Mouse (Mus musculus) hindbrain, embryonic 12.5 days (tissue): ENCODE measurements around the gene Cpz. TPM values are rescaled to one million over a fixed set of nuclear protein-coding genes. Genes with fewer than 3 reads are reported as not detected.
A peak's percentile ranks its signal among the peaks of the same experiment; 100 is the strongest.

Experiments
- ATAC-seq: fragments of 200-750 bp; cut with Nextera tagmentation; 2 replicates; pipeline ENCODE4 v1.8.0; 2017; ENCODE audit warnings: moderate TSS enrichment; ENCODE audit not compliant: low FRiP score
- H3K27ac ChIP-seq: fragments of 300-500 bp; sonication (generic); 2 replicates; pipeline ENCODE4 v1.5.1; 2016; ENCODE audit warnings: mild to moderate bottlenecking
- H3K27me3 ChIP-seq: fragments of 300-500 bp; sonication (generic); 2 replicates; pipeline ENCODE4 v1.6.1; 2016; ENCODE audit warnings: mild to moderate bottlenecking
- H3K36me3 ChIP-seq: fragments of 300-500 bp; sonication (generic); 2 replicates; pipeline ENCODE4 v1.6.1; 2016; ENCODE audit warnings: mild to moderate bottlenecking
- H3K4me1 ChIP-seq: fragments of 300-500 bp; sonication (generic); 2 replicates; pipeline ENCODE4 v1.6.1; 2016
- H3K4me2 ChIP-seq: fragments of 300-500 bp; sonication (generic); replicated peaks from 2 replicates; pipeline ENCODE4 v1.6.1; 2016; ENCODE audit warnings: mild to moderate bottlenecking
- H3K4me3 ChIP-seq: fragments of 300-500 bp; sonication (generic); 2 replicates; pipeline ENCODE4 v1.5.1; 2016; ENCODE audit warnings: mild to moderate bottlenecking
- H3K9ac ChIP-seq: fragments of 300-500 bp; sonication (generic); 2 replicates; pipeline ENCODE4 v1.6.1; 2016; ENCODE audit warnings: mild to moderate bottlenecking, moderate library complexity
- H3K9me3 ChIP-seq: fragments of 300-500 bp; sonication (generic); replicated peaks from 2 replicates; pipeline ENCODE4 v1.6.1; 2016; ENCODE audit warnings: mild to moderate bottlenecking
- WGBS: fragments of 180-500 bp; shearing (Covaris S2); methylation state at CpG from one replicate; pipeline ENCODE4 v1.1.7; 2016; 5-methylcytosine and 5-hydroxymethylcytosine counted together
- polyA plus RNA-seq: library from polyadenylated mRNA; unstranded; fragments of >200 nt; fragmentation: Nextera tagmentation; extraction: Ambion mirVana; gene quantifications from 2 replicates; pipeline ENCODE4 v1.2.1, GENCODE M21; 2016

Cpz gene
- polyA plus RNA-seq, 1 experiment from 2014 or later, result 6.4 TPM

DNA sequence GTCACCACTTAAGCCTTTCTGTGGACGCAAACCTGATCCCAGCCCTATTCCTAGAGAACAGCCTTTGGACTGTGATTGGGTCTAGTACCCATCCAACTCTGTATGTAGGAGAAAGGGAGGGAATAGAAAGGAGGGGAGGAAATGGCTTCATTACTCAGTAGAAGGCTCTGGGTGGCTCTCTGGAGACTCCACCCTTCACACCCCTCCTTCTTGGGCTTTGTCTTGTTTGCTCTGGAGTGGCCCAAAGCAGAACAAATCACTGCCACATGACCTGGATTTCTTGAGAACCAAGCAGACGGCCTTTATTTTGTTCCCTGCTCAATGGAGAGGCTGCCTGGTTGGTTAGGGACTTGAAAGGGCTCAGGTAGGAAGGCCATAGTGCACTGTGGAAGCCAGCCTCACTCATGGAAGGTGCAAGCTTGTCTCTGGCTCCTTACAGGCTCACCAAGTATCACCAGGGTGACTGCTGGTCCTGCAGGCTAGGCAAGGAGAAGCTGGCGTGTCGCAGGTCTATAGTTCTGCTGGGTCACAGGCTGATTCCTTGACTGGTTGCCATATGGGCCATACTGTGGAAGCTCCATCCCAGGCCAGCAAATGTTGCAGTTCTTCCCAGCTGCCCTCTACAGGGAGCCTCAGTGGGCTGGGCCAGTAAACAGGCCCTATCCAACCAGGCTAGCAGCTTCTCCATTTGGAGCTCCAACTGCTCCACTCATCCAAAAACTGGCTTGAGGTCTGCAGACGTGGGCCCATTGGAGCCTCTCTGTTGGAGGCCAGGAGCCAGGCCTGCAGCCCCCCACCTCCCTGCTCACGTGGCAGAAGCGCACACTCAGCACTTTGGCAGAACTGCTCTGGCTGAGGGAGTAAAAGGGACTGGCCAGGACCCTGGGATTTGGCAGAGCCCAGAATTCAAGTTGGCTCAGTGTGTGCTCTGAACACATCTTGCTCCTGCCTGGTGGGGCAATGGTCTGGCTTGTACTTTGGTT is 26.6 kb upstream of the Cpz start:
- Histone ChIP-seq H3K9me3 (no peaks in the 10 kb centered on the region), H3K4me3 (no peak overlapping the region), H3K4me1 (no peaks in the 10 kb centered on the region), H3K36me3 (peaks cover 17% of the 10 kb centered on the region), H3K9ac (no peak overlapping the region), H3K27ac (no peak overlapping the region), H3K4me2 (no peak overlapping the region), H3K27me3 (no peaks in the 10 kb centered on the region)
- ATAC-seq, result no peak
- WGBS, result 49% methylated on average over 7 of the region's 7 CpGs

DNA sequence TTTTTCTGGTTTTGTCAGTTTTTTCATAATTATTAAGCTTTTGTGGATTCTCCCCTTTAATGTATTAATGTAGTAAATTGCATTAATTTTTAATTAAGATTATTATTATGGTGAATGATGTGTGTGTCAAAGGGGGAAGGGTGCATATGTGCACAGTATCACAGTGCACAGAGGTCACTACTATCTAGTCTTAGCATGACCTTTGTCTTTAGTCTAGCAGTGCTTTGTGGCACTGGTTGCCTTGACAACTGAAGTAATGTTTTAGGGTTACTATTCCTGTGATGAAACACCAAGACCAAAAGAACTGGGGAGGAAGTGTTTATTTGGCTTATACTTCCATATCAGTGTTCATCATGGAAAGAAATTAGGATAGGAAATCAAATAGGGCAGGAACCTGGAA is 20.6 kb upstream of the Cpz start:
- no peaks in the 10 kb centered on the region for H3K4me1 ChIP-seq
- ATAC-seq, result no peak
- H3K27me3 ChIP-seq, result no peaks in the 10 kb centered on the region
- no peak overlapping the region for H3K9ac ChIP-seq
- H3K36me3 ChIP-seq, result no peaks in the 10 kb centered on the region
- no peaks in the 10 kb centered on the region for H3K9me3 ChIP-seq
- no peak overlapping the region for H3K27ac ChIP-seq
- H3K4me3 ChIP-seq, result no peak overlapping the region
- H3K4me2 ChIP-seq, result no peak overlapping the region

DNA sequence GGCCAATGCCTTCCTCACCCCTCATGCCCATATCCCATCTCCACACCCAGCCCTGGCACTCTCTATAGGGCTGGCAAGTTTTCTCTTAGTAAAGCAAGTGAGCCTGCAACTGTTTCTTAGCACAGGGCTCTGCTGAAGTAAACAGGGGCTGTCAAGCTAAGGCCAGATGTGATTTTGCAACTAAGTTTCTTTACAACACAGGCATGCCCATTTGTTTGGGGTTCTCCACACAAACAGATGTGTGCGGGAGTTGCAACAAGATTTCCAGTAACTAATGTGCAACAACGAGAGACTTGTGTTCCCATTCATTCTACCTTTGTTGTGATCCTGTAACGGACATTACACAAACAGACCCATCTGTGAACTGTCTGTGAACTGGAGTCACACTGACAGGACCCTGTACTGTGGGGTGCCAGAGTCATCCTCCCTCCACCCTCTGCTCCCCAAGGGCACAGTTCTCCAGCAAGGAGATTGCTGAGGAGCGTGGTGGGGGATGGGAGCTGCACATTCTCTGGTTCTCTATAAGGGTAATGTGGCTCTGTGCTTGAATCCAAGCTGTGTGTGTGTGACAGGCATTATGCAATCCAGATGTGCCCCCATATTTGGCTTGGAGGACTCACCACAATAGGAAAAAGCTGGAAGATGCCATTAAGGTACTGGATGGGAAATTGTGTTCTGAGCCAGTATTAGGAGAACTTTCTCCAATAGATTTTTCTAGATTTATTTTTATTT is 15.7 kb upstream of the Cpz start:
- Histone ChIP-seq H3K9me3 (no peaks in the 10 kb centered on the region), H3K27ac (no peak overlapping the region), H3K4me2 (no peak overlapping the region), H3K27me3 (no peaks in the 10 kb centered on the region), H3K9ac (no peak overlapping the region), H3K4me1 (peaks cover 9% of the 10 kb centered on the region), H3K36me3 (no peaks in the 10 kb centered on the region), H3K4me3 (no peak overlapping the region)
- ATAC-seq, result no peak
- WGBS, result 65% methylated on average over 4 of the region's 4 CpGs

DNA sequence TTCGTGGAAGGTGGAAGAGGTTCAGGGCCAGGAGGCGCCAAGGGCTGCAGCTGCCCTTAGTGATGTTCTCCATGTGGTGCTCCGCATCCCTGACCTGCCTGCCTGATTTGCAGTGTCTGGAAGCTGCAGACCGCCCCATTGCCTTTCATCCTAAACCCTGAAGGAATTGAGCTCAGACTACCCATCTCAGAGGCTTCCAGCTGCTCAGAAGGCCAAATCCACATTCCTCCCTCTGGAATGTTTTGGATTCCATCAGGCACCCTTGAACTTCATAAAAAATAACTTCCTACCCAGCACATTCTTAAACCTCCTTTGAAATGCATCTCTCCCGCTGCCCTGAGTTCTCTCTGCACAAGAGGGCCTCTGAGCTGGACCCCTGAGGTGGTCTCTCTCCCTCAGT is 15.1 kb upstream of the Cpz start:
- no peak for ATAC-seq
- no peak overlapping the region for H3K9ac ChIP-seq
- H3K4me1 ChIP-seq, result peaks cover 9% of the 10 kb centered on the region
- H3K27ac ChIP-seq, result no peak overlapping the region
- 58% methylated on average over 5 of the region's 5 CpGs for WGBS
- no peaks in the 10 kb centered on the region for H3K9me3 ChIP-seq
- H3K27me3 ChIP-seq, result no peaks in the 10 kb centered on the region
- H3K36me3 ChIP-seq, result no peaks in the 10 kb centered on the region
- H3K4me3 ChIP-seq, result no peak overlapping the region
- H3K4me2 ChIP-seq, result no peak overlapping the region

DNA sequence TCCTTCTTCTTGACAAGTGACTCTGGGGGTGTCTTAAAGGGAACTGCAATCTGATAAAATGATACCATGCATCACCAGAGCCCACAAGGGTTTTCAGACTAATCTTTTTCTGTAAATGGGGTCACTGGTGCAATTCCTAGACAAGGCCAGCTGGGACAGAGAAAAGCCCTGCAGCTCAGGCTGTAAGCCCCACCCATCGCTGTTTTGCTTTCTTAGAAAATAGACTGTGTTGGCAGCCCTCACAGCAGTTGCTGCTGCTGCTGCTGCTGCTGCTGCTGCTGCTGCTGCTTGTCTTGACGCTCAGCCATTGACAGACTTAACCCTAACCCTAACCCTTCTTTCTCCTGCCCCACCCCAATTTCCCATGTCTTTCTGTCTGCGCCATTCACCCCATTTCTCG is 14.1 kb upstream of the Cpz start:
- Histone ChIP-seq H3K4me3 (no peak overlapping the region), H3K27me3 (no peaks in the 10 kb centered on the region), H3K9ac (no peak overlapping the region), H3K4me2 (no peak overlapping the region), H3K27ac (no peak overlapping the region), H3K9me3 (no peaks in the 10 kb centered on the region), H3K36me3 (no peaks in the 10 kb centered on the region), H3K4me1 (peaks cover 9% of the 10 kb centered on the region)
- ATAC-seq, result no peak
- WGBS, result 64% methylated on average over 4 of the region's 4 CpGs

DNA sequence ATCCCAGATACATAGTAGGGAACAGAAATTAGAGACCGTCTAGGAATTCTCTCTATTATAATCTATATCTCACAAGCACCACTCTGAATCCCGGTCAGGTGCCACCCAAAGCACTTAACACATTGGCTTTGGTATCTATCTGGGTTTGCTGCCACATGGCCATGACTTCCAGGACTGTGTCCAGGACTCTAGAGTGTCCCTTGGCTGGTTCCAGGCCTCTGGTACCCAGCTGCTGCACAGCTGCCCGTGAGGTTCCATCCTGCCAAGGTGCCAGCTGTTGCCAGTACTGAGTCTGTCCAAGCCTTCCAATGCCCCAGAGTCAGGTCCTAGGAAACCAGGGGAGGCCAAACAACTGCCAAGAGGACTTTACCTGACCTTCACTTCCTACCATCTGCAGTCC is 12.5 kb upstream of the Cpz start:
- WGBS, result 89% methylated on average over 3 of the region's 3 CpGs
- H3K4me2 ChIP-seq, result no peak overlapping the region
- ATAC-seq, result no peak
- H3K4me1 ChIP-seq, result peaks cover 9% of the 10 kb centered on the region
- no peaks in the 10 kb centered on the region for H3K36me3 ChIP-seq
- H3K4me3 ChIP-seq, result no peak overlapping the region
- no peak overlapping the region for H3K9ac ChIP-seq
- H3K27ac ChIP-seq, result no peak overlapping the region
- H3K27me3 ChIP-seq, result no peaks in the 10 kb centered on the region
- no peaks in the 10 kb centered on the region for H3K9me3 ChIP-seq

DNA sequence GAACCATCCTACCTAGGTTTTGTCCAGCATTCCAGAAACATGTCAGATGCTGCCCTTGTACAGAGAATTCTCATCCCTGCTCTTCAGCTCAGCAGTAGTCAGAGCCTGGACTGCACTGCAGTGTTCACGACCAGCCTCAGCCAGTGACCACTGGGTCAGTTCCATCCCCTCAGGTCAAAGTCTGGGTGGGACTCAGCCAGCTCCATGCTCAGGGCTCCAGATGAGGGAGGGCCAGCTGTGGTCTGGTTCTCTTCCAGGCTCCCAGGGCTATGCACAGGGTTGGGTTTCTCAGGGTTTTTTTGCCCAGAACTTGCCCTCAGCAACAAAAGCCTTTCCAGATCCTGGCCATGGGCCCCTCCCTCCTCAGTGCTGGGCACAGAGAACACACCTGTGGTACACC is 12.0 kb upstream of the Cpz start:
- H3K4me2 ChIP-seq, result no peak overlapping the region
- H3K9ac ChIP-seq, result no peak overlapping the region
- ATAC-seq, result no peak
- H3K27ac ChIP-seq, result no peak overlapping the region
- no peaks in the 10 kb centered on the region for H3K9me3 ChIP-seq
- H3K4me1 ChIP-seq, result peaks cover 9% of the 10 kb centered on the region
- no peaks in the 10 kb centered on the region for H3K27me3 ChIP-seq
- H3K4me3 ChIP-seq, result no peak overlapping the region
- no peaks in the 10 kb centered on the region for H3K36me3 ChIP-seq
- 65% methylated on average over 1 of the region's 1 CpGs for WGBS

DNA sequence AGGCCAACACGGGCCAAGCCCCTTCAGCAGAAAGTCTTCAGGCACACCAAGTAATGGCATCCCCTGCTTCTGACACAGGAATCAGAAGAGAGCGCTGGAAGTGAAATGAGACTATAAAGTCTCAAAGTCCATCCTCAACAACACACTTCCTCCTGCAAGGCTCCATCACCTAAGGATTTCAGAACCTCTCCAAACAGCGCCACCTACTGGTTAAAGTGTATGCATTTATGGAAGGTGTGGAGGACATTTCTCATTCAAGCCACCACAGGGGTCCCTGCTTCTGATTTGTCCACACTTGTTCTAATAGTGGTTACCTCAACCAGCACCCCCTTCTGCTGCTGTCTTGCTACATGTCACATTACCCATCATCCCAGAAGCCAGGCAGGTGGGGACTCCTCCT is 10.8 kb upstream of the Cpz start:
- Histone ChIP-seq H3K4me2 (no peak overlapping the region), H3K27me3 (no peaks in the 10 kb centered on the region; the same call in 1 of the 2 replicates), H3K9ac (no peak overlapping the region), H3K4me3 (no peak overlapping the region), H3K4me1 (peaks cover 10% of the 10 kb centered on the region), H3K27ac (no peak overlapping the region), H3K36me3 (no peaks in the 10 kb centered on the region), H3K9me3 (no peaks in the 10 kb centered on the region)
- 66% methylated on average over 3 of the region's 3 CpGs for WGBS
- ATAC-seq, result no peak

DNA sequence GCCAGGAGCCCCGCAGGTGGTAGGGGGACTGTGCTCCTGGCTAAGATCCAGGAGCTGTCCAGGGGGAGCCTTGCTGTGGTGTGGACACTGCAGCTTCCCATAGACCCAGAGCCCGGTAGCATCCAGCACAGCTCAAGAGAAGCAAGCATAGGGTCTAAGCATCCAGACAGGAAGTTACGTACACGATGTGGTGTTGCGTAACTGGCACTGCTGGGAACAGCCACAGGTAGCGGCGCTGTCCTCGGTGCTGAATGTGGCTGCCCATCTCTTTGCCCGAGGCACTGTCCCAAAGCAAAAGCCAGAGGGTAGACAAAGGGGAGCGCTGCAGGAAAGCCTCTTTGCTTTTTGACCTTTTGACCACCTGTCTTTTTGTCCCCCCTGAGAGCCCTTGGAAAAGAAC is 6.1 kb upstream of the Cpz start:
- H3K36me3 ChIP-seq, result no peaks in the 10 kb centered on the region
- no peak overlapping the region for H3K4me2 ChIP-seq
- 14% methylated on average over 10 of the region's 10 CpGs for WGBS
- H3K4me3 ChIP-seq, result no peak overlapping the region
- no peak overlapping the region for H3K9ac ChIP-seq
- no peaks in the 10 kb centered on the region for H3K9me3 ChIP-seq
- H3K27me3 ChIP-seq, result no peaks in the 10 kb centered on the region; the same call in 1 of the 2 replicates
- no peak overlapping the region for H3K27ac ChIP-seq
- ATAC-seq, result no peak
- H3K4me1 ChIP-seq, result 0 out of 2 replicates have a peak, but pooled peaks cover 2% of the 10 kb centered on the region

DNA sequence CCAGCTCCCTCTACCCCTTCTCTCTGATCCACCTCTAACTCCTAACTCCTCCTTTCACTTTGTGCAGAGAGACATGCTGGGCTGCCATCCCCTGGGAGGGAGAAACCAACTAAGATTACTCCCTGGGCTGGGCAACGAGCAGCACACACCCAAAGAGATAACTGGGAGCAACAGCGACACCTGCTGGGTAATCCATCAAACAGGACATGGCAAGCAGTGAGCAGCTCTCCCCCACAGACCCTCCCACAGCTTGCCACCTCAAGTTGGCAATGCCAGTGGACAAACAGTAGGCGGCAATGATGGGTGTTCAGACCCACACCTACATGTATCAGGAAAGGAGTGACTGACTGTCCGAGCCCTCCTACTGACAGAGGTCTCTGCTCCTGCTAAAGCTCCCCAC is 4.9 kb upstream of the Cpz start:
- no peak for ATAC-seq
- Histone ChIP-seq H3K4me1 (peaks cover 12% of the 10 kb centered on the region), H3K27me3 (peaks cover 10% of the 10 kb centered on the region), H3K4me3 (no peak overlapping the region), H3K4me2 (no peak overlapping the region), H3K9me3 (no peaks in the 10 kb centered on the region), H3K36me3 (no peaks in the 10 kb centered on the region), H3K27ac (no peak overlapping the region), H3K9ac (no peak overlapping the region)
- WGBS, result 16% methylated on average over 4 of the region's 4 CpGs

DNA sequence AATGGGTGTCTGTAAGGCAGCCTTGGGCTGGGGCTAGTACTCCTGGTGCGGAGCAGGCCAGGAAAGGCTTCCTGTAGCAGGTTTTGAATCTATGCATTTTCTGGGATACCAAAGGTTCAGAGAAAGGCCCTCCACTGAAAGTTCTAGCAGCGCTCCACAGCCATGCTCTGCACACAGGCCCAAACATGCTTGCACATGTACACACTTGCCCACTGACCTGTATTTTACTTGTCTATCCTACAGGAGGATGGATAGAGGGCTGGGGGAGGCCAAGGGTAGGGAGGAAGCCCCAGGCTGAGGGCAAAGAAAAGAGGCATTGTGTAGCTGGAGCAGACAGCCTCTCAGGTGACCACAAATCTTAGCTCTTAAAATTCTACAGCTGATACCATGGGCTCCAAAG is 1.1 kb downstream of the Cpz start:
- Histone ChIP-seq H3K9me3 (no peaks in the 10 kb centered on the region), H3K4me2 (peak overlapping the region; percentile 58; the same call in 1 of the 2 replicates), H3K4me1 (peaks cover 16% of the 10 kb centered on the region), H3K36me3 (no peaks in the 10 kb centered on the region), H3K4me3 (no peak overlapping the region), H3K27ac (no peak overlapping the region), H3K27me3 (peaks cover 35% of the 10 kb centered on the region), H3K9ac (no peak overlapping the region)
- 84% methylated on average over 2 of the region's 2 CpGs for WGBS
- ATAC-seq, result no peak

DNA sequence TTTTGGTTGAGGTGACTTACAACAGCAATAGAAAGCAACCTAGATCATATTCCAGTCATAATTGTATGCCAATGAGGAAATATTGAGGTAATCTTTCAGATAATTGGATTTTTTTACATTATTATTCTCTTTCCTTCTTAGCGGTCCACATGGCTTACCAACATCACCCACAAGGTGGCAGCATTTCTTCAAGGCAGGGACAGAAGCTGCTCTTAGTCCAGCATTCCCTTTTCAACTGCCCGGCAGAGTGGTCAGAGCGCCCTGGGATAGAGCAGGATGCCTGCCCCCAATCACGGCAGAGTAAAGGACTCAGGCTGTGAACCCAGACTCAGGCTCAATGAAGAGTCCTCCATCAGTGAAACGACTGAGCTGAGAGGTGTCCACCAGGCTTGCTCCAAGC is 1.8 kb downstream of the Cpz start:
- H3K4me2 ChIP-seq, result no peak overlapping the region
- no peak overlapping the region for H3K27ac ChIP-seq
- no peak; the same call in 1 of the 2 replicates for ATAC-seq
- H3K9me3 ChIP-seq, result no peaks in the 10 kb centered on the region
- H3K4me3 ChIP-seq, result no peak overlapping the region
- H3K9ac ChIP-seq, result no peak overlapping the region
- no peaks in the 10 kb centered on the region for H3K36me3 ChIP-seq
- peaks cover 35% of the 10 kb centered on the region for H3K27me3 ChIP-seq
- H3K4me1 ChIP-seq, result peaks cover 16% of the 10 kb centered on the region
- 1% methylated on average over 5 of the region's 5 CpGs for WGBS
